Comparison of ENCODE assay signal across 8 mouse cellular contexts in genomic region chr5:33683897-33684652, GRCm38 (mm10). TPM values are rescaled to one million over a fixed set of nuclear protein-coding genes. Genes with fewer than 3 reads are reported as not detected.
DNase-seq lines count a peak whose midpoint lies in the region; ATAC-seq and TF ChIP-seq lines count a peak whose summit lies in the region.

No protein-coding gene starts in this region.

- no peaks in the 10 kb centered on the region for H3K36me3 ChIP-seq in heart, adult 2 months (ENCODE audit: control insufficient read depth, insufficient read depth, low read length)
- H3K36me3 ChIP-seq in forebrain, embryonic 12.5 days (replicated peaks): no peaks in the 10 kb centered on the region
- no peaks in the 10 kb centered on the region for H3K36me3 ChIP-seq in intestine, postnatal 0 days (ENCODE audit: control insufficient read depth, insufficient read depth)
- no peaks in the 10 kb centered on the region for H3K36me3 ChIP-seq in lung, embryonic 16.5 days (ENCODE audit: control insufficient read depth, insufficient read depth, low read length)
- H3K36me3 ChIP-seq in small intestine, adult 2 months (ENCODE audit: control insufficient read depth, insufficient read depth, low read length): no peaks in the 10 kb centered on the region

- peaks cover 14% of the 10 kb centered on the region for H3K4me1 ChIP-seq in heart, adult 2 months (ENCODE audit: control insufficient read depth, insufficient read depth, low read length)
- peaks cover 24% of the 10 kb centered on the region for H3K4me1 ChIP-seq in forebrain, embryonic 12.5 days
- no peaks in the 10 kb centered on the region for H3K4me1 ChIP-seq in intestine, postnatal 0 days (replicated peaks; ENCODE audit: control insufficient read depth, insufficient read depth, low read length)
- peaks cover 14% of the 10 kb centered on the region for H3K4me1 ChIP-seq in lung, embryonic 16.5 days (replicated peaks; ENCODE audit: control insufficient read depth, insufficient read depth, low read length)
- no peaks in the 10 kb centered on the region for H3K4me1 ChIP-seq in small intestine, adult 2 months (ENCODE audit: control insufficient read depth, insufficient read depth, insufficient read length, low read length)

- intact Hi-C loops in heart, adult 2 months (cut with DNase I): loop anchor here (1.0 to 5.0 kb wide), 3 partner anchors 37 to 268 kb away; partner anchors contain the start of gene Fgfr3

- H3K9me3 ChIP-seq in forebrain, embryonic 12.5 days: no peaks in the 10 kb centered on the region
- no peaks in the 10 kb centered on the region for H3K9me3 ChIP-seq in intestine, postnatal 0 days (ENCODE audit: control insufficient read depth)
- H3K9me3 ChIP-seq in lung, embryonic 16.5 days (ENCODE audit: control insufficient read depth, low read length): no peaks in the 10 kb centered on the region

- peak; percentile 83 for TF ChIP-seq CTCF in heart, adult 2 months (IDR thresholded peaks at IDR 0.05)
- peak; percentile 80 for TF ChIP-seq CTCF in intestine, postnatal 0 days (IDR thresholded peaks at IDR 0.05; ENCODE audit: low read depth)
- TF ChIP-seq CTCF in small intestine, adult 2 months (IDR thresholded peaks at IDR 0.05; ENCODE audit: extremely low read depth, insufficient read length, insufficient replicate concordance, low read depth, low read length): peak; percentile 52; the same call in 1 of the 2 replicates

- no peaks in the 10 kb centered on the region for H3K79me2 ChIP-seq in heart, adult 2 months (replicated peaks; ENCODE audit: control insufficient read depth, insufficient read depth, low read length)

- 45% methylated on average over 7 of the region's 7 CpGs for WGBS in heart, adult 2 months
- 46% methylated on average over 7 of the region's 7 CpGs for WGBS in forebrain, embryonic 12.5 days
- WGBS in intestine, postnatal 0 days: 46% methylated on average over 7 of the region's 7 CpGs
- 46% methylated on average over 7 of the region's 7 CpGs for WGBS in lung, embryonic 16.5 days
- 47% methylated on average over 7 of the region's 7 CpGs for WGBS in small intestine, adult 2 months

- no peak overlapping the region for H3K9ac ChIP-seq in heart, adult 2 months (ENCODE audit: low read depth, low read length)
- H3K9ac ChIP-seq in forebrain, embryonic 12.5 days: no peak overlapping the region
- no peak overlapping the region for H3K9ac ChIP-seq in intestine, postnatal 0 days (ENCODE audit: low read depth, low read length)
- H3K9ac ChIP-seq in lung, embryonic 16.5 days (ENCODE audit: low read length): no peak overlapping the region

- peak in 1 of 2 experiments; percentile 42 for DNase-seq in heart, adult 2 months
- DNase-seq in heart, adult 11 months: no peak
- peak; percentile 63 for DNase-seq in MN1 (ENCODE audit: low spot score)
- no peak for DNase-seq in gastrocnemius, postnatal 4 days (ENCODE audit: low spot score in 2 of 2)

- no peak for TF ChIP-seq POLR2A in heart, adult 2 months (IDR thresholded peaks at IDR 0.05; ENCODE audit: insufficient read depth, low read depth, low read length)
- TF ChIP-seq POLR2A in small intestine, adult 2 months (IDR thresholded peaks at IDR 0.05; ENCODE audit: low read depth, low read length): no peak

- H3K4me3 ChIP-seq in heart, adult 2 months: no peak overlapping the region
- no peak overlapping the region for H3K4me3 ChIP-seq in forebrain, embryonic 12.5 days (replicated peaks)
- H3K4me3 ChIP-seq in intestine, postnatal 0 days (ENCODE audit: low read depth, low read length): no peak overlapping the region
- H3K4me3 ChIP-seq in lung, embryonic 16.5 days (ENCODE audit: low read length): no peak overlapping the region
- no peak overlapping the region for H3K4me3 ChIP-seq in small intestine, adult 2 months (ENCODE audit: low read depth, low read length)

- peak; percentile 62 for ATAC-seq in forebrain, embryonic 12.5 days (ENCODE audit: low FRiP score)
- no peak for ATAC-seq in intestine, postnatal 0 days
- peak; percentile 76 for ATAC-seq in lung, embryonic 16.5 days (ENCODE audit: low read depth)

- TF ChIP-seq EP300 in heart, adult 2 months (IDR thresholded peaks at IDR 0.05; ENCODE audit: insufficient read depth, low read depth, low read length): 0 out of 2 replicates have a peak, but pooled peaks have one; percentile 69

- no peak overlapping the region for H3K4me2 ChIP-seq in forebrain, embryonic 12.5 days
- no peak overlapping the region for H3K4me2 ChIP-seq in intestine, postnatal 0 days (replicated peaks; ENCODE audit: low read depth)
- no peak overlapping the region for H3K4me2 ChIP-seq in lung, embryonic 16.5 days (ENCODE audit: low read depth, low read length)

- no peak overlapping the region for H3K27ac ChIP-seq in heart, adult 2 months
- H3K27ac ChIP-seq in forebrain, embryonic 12.5 days: no peak overlapping the region
- H3K27ac ChIP-seq in intestine, postnatal 0 days (ENCODE audit: low read depth, low read length): no peak overlapping the region
- H3K27ac ChIP-seq in lung, embryonic 16.5 days (ENCODE audit: low read length): no peak overlapping the region
- no peak overlapping the region for H3K27ac ChIP-seq in small intestine, adult 2 months (ENCODE audit: insufficient read depth, low read depth, low read length)

- H3K27me3 ChIP-seq in heart, adult 2 months (ENCODE audit: control insufficient read depth, insufficient read depth, low read length): no peaks in the 10 kb centered on the region
- H3K27me3 ChIP-seq in forebrain, embryonic 12.5 days: peaks cover 40% of the 10 kb centered on the region
- H3K27me3 ChIP-seq in intestine, postnatal 0 days (replicated peaks; ENCODE audit: control insufficient read depth, insufficient read depth, low read length): no peaks in the 10 kb centered on the region
- H3K27me3 ChIP-seq in lung, embryonic 16.5 days (ENCODE audit: control insufficient read depth, insufficient read depth, low read depth, low read length): no peaks in the 10 kb centered on the region
- no peaks in the 10 kb centered on the region for H3K27me3 ChIP-seq in small intestine, adult 2 months (ENCODE audit: control insufficient read depth, insufficient read depth, low read length)

RNA-seq across cellular contexts. Expression of gene Tmem129, which starts 25.9 kb away (rescaled TPM):
- 10 to 100 TPM; 19.3 to 21.8 TPM for total RNA-seq in heart, adult 2 months (2021)
- polyA plus RNA-seq in heart, adult 2 months (2012; rRNA removed): 40.1 and 49.0 TPM in 2 replicates
- polyA plus RNA-seq in forebrain, embryonic 12.5 days (2016; fragmentation: Nextera tagmentation; extraction: Ambion mirVana): 34.6 and 39.6 TPM in 2 replicates
- 18.5 and 18.8 TPM in 2 replicates for polyA plus RNA-seq in intestine, postnatal 0 days (2015; fragmentation: Nextera tagmentation; extraction: Ambion mirVana)
- polyA plus RNA-seq in lung, embryonic 16.5 days (2015; fragmentation: Nextera tagmentation; extraction: Ambion mirVana): 41.0 and 41.8 TPM in 2 replicates
- 25.6 and 34.8 TPM in 2 replicates for polyA plus RNA-seq in small intestine, adult 2 months (2012; rRNA removed)
- 10 to 100 TPM; 26.5 to 27.1 TPM for total RNA-seq in gastrocnemius, postnatal 4 days (2021)

RNA-seq across cellular contexts. Expression of gene Tacc3, which starts 26.1 kb away (rescaled TPM):
- 1 to 10 TPM; 1.4 to 3.1 TPM for total RNA-seq in heart, adult 2 months (2021)
- polyA plus RNA-seq in heart, adult 2 months (2012; rRNA removed): 1.8 and 2.6 TPM in 2 replicates
- polyA plus RNA-seq in forebrain, embryonic 12.5 days (2016; fragmentation: Nextera tagmentation; extraction: Ambion mirVana): 265 and 272 TPM in 2 replicates
- 37.3 and 39.3 TPM in 2 replicates for polyA plus RNA-seq in intestine, postnatal 0 days (2015; fragmentation: Nextera tagmentation; extraction: Ambion mirVana)
- 190 and 214 TPM in 2 replicates for polyA plus RNA-seq in lung, embryonic 16.5 days (2015; fragmentation: Nextera tagmentation; extraction: Ambion mirVana)
- 4.0 and 7.7 TPM in 2 replicates for polyA plus RNA-seq in small intestine, adult 2 months (2012; rRNA removed)
- 10 to 100 TPM; 31.2 to 33.7 TPM for total RNA-seq in gastrocnemius, postnatal 4 days (2021)

RNA-seq across cellular contexts. Expression of gene Slbp, which starts 31.7 kb away (rescaled TPM):
- 10 to 100 TPM; 10.6 to 12.7 TPM for total RNA-seq in heart, adult 2 months (2021)
- polyA plus RNA-seq in heart, adult 2 months (2012; rRNA removed): 7.7 and 13.8 TPM in 2 replicates
- 265 and 268 TPM in 2 replicates for polyA plus RNA-seq in forebrain, embryonic 12.5 days (2016; fragmentation: Nextera tagmentation; extraction: Ambion mirVana)
- 91.4 and 92.9 TPM in 2 replicates for polyA plus RNA-seq in intestine, postnatal 0 days (2015; fragmentation: Nextera tagmentation; extraction: Ambion mirVana)
- polyA plus RNA-seq in lung, embryonic 16.5 days (2015; fragmentation: Nextera tagmentation; extraction: Ambion mirVana): 242 and 259 TPM in 2 replicates
- 16.7 and 25.4 TPM in 2 replicates for polyA plus RNA-seq in small intestine, adult 2 months (2012; rRNA removed)
- total RNA-seq in gastrocnemius, postnatal 4 days (2021): 10 to 100 TPM; 38.4 to 42.2 TPM

RNA-seq across cellular contexts. Expression of gene Fgfr3, which starts 37.4 kb away (rescaled TPM):
- 10 to 100 TPM in 1 of 2 experiments, 1 to 10 TPM in 1; 8.6 to 10.1 TPM for total RNA-seq in heart, adult 2 months (2021)
- 15.1 and 15.4 TPM in 2 replicates for polyA plus RNA-seq in heart, adult 2 months (2012; rRNA removed)
- polyA plus RNA-seq in forebrain, embryonic 12.5 days (2016; fragmentation: Nextera tagmentation; extraction: Ambion mirVana): 83.6 and 111 TPM in 2 replicates
- 2.6 and 3.5 TPM in 2 replicates for polyA plus RNA-seq in intestine, postnatal 0 days (2015; fragmentation: Nextera tagmentation; extraction: Ambion mirVana)
- polyA plus RNA-seq in lung, embryonic 16.5 days (2015; fragmentation: Nextera tagmentation; extraction: Ambion mirVana): 64.4 and 67.2 TPM in 2 replicates
- 18.7 and 35.2 TPM in 2 replicates for polyA plus RNA-seq in small intestine, adult 2 months (2012; rRNA removed)
- 1 to 10 TPM; 2.2 to 2.6 TPM for total RNA-seq in gastrocnemius, postnatal 4 days (2021)

RNA-seq across cellular contexts. Expression of gene Gm9903, which starts 54.4 kb away (rescaled TPM):
- 1 to 10 TPM; 1.0 to 1.1 TPM for total RNA-seq in heart, adult 2 months (2021)
- 2.1 and 2.5 TPM in 2 replicates for polyA plus RNA-seq in heart, adult 2 months (2012; rRNA removed)
- polyA plus RNA-seq in forebrain, embryonic 12.5 days (2016; fragmentation: Nextera tagmentation; extraction: Ambion mirVana): 0.46 and 0.51 TPM in 2 replicates
- 0.42 and 0.52 TPM in 2 replicates for polyA plus RNA-seq in intestine, postnatal 0 days (2015; fragmentation: Nextera tagmentation; extraction: Ambion mirVana)
- 0.16 and 0.39 TPM in 2 replicates for polyA plus RNA-seq in lung, embryonic 16.5 days (2015; fragmentation: Nextera tagmentation; extraction: Ambion mirVana)
- polyA plus RNA-seq in small intestine, adult 2 months (2012; rRNA removed): 0.14 and 0.27 TPM in 2 replicates
- total RNA-seq in gastrocnemius, postnatal 4 days (2021): 1 to 10 TPM; 1.8 to 1.9 TPM
